In the genomic region with DNA sequence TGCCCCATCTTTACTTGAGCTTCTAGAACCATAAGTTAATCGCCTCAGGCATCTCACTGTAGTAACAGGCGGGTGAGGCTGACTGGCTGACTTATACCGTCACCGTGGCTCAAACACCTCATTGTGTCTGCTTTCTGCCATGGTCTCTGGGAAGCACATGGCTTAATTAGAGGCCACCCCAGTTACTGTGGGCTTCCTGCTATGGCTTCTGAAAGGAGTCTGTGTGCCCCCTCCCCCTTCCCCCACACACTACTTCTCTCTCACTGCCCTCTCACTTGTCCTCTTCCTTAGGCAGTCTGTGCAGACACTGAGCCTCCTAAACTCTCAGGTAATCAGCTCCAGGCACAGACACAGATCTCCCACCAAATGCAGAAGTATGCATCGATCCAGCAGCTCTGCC, we compare ENCODE assay signal across 9 mouse cellular contexts. TPM values are rescaled to one million over a fixed set of nuclear protein-coding genes. Genes with fewer than 3 reads are reported as not detected.
A peak's percentile ranks its signal among the peaks of the same experiment; 100 is the strongest.
DNase-seq lines count a peak whose midpoint lies in the region; ATAC-seq lines count a peak whose summit lies in the region.
"Had no signal": no experiment of that assay in that cellular context is flagged by ENCODE, and none has a peak within 500 bp of the region (broad histone marks: within the 10 kb centered on the region; RNA-seq: fewer than 3 reads in every experiment).

No protein-coding gene starts in this region.

- DNase-seq in liver, embryonic 11.5 days (ENCODE audit: low spot score) = no peak
- no peak for DNase-seq in liver
- peak; percentile 61 for DNase-seq in neural tube, embryonic 11.5 days (ENCODE audit: low spot score)
- DNase-seq in right cerebral cortex, adult 2 months (ENCODE audit: low spot score in 2 of 2) = no peak
- DNase-seq in natural killer cell, adult 2 months (ENCODE audit: low spot score in 2 of 2) = no peak
- DNase-seq in urinary bladder, postnatal 10 days (ENCODE audit: low spot score) = no peak
- DNase-seq: cerebellum, adult 9-10 months had no signal

- peaks cover 48% of the 10 kb centered on the region for H3K4me1 ChIP-seq in liver, embryonic 11.5 days (replicated peaks; ENCODE audit: control insufficient read depth, insufficient read depth, low read length)
- peaks cover 85% of the 10 kb centered on the region for H3K4me1 ChIP-seq in embryonic facial prominence, embryonic 13.5 days
- H3K4me1 ChIP-seq in hindbrain, embryonic 13.5 days (replicated peaks) = peaks cover 60% of the 10 kb centered on the region
- H3K4me1 ChIP-seq in neural tube, embryonic 11.5 days (ENCODE audit: control insufficient read depth, insufficient read depth, low read length) = peaks cover 60% of the 10 kb centered on the region

- H3K4me2 ChIP-seq in liver, embryonic 11.5 days = no peak overlapping the region
- peak overlapping the region; percentile 36; the same call in 1 of the 2 replicates for H3K4me2 ChIP-seq in embryonic facial prominence, embryonic 13.5 days
- no peak overlapping the region for H3K4me2 ChIP-seq in hindbrain, embryonic 13.5 days
- H3K4me2 ChIP-seq in neural tube, embryonic 11.5 days (ENCODE audit: low read depth) = no peak overlapping the region

- H3K4me3 ChIP-seq in liver, embryonic 11.5 days (ENCODE audit: low read depth, low read length) = no peak overlapping the region
- no peak overlapping the region for H3K4me3 ChIP-seq in embryonic facial prominence, embryonic 13.5 days
- no peak overlapping the region for H3K4me3 ChIP-seq in hindbrain, embryonic 13.5 days
- no peak overlapping the region for H3K4me3 ChIP-seq in neural tube, embryonic 11.5 days (ENCODE audit: low read depth, low read length)

- no peaks in the 10 kb centered on the region for H3K9me3 ChIP-seq in liver, embryonic 11.5 days (ENCODE audit: control insufficient read depth, low read length)
- H3K9me3 ChIP-seq in embryonic facial prominence, embryonic 13.5 days = no peaks in the 10 kb centered on the region
- no peaks in the 10 kb centered on the region for H3K9me3 ChIP-seq in hindbrain, embryonic 13.5 days
- no peaks in the 10 kb centered on the region for H3K9me3 ChIP-seq in neural tube, embryonic 11.5 days (ENCODE audit: control insufficient read depth, low read length)

- 0 out of 2 replicates have a peak overlapping the region, but pooled peaks have one; percentile 0 for H3K27ac ChIP-seq in liver, embryonic 11.5 days (ENCODE audit: low read depth, low read length)
- peak overlapping the region; percentile 95 for H3K27ac ChIP-seq in embryonic facial prominence, embryonic 13.5 days
- peak overlapping the region; percentile 35; the same call in 1 of the 2 replicates for H3K27ac ChIP-seq in hindbrain, embryonic 13.5 days
- peak overlapping the region; percentile 76 for H3K27ac ChIP-seq in neural tube, embryonic 11.5 days (ENCODE audit: low read depth, low read length)

- no peak for ATAC-seq in liver, embryonic 11.5 days (replicated peaks; ENCODE audit: low FRiP score)
- ATAC-seq in embryonic facial prominence, embryonic 13.5 days (ENCODE audit: insufficient number of reproducible peaks, insufficient read depth, low FRiP score, low TSS enrichment, low read depth) = peak; percentile 71
- ATAC-seq in hindbrain, embryonic 13.5 days (ENCODE audit: low FRiP score) = 0 out of 2 replicates have a peak, but pooled peaks have one; percentile 26
- peak; percentile 40 for ATAC-seq in neural tube, embryonic 11.5 days (ENCODE audit: insufficient read depth, low FRiP score, low TSS enrichment)

- H3K9ac ChIP-seq in liver, embryonic 11.5 days (ENCODE audit: low read depth, low read length) = no peak overlapping the region
- H3K9ac ChIP-seq in embryonic facial prominence, embryonic 13.5 days = peak overlapping the region; percentile 49; the same call in 1 of the 2 replicates
- H3K9ac ChIP-seq in hindbrain, embryonic 13.5 days = no peak overlapping the region
- no peak overlapping the region for H3K9ac ChIP-seq in neural tube, embryonic 11.5 days (ENCODE audit: low read length)

- H3K36me3 ChIP-seq in liver, embryonic 11.5 days (ENCODE audit: control insufficient read depth, insufficient read depth, low read length) = no peaks in the 10 kb centered on the region
- H3K36me3 ChIP-seq in embryonic facial prominence, embryonic 13.5 days = no peaks in the 10 kb centered on the region
- H3K36me3 ChIP-seq in hindbrain, embryonic 13.5 days = no peaks in the 10 kb centered on the region
- H3K36me3 ChIP-seq in neural tube, embryonic 11.5 days (ENCODE audit: control insufficient read depth, insufficient read depth, low read length) = no peaks in the 10 kb centered on the region

- peaks cover 4% of the 10 kb centered on the region; the same call in 1 of the 2 replicates for H3K27me3 ChIP-seq in liver, embryonic 11.5 days (replicated peaks; ENCODE audit: control insufficient read depth, insufficient read depth, low read length)
- H3K27me3 ChIP-seq in embryonic facial prominence, embryonic 13.5 days = no peaks in the 10 kb centered on the region
- no peaks in the 10 kb centered on the region for H3K27me3 ChIP-seq in hindbrain, embryonic 13.5 days
- H3K27me3 ChIP-seq in neural tube, embryonic 11.5 days (ENCODE audit: control insufficient read depth, insufficient read depth, low read length) = no peaks in the 10 kb centered on the region

- WGBS in liver, embryonic 11.5 days = 39% methylated on average over 5 of the region's 5 CpGs
- 13% methylated on average over 5 of the region's 5 CpGs for WGBS in embryonic facial prominence, embryonic 13.5 days
- WGBS in hindbrain, embryonic 13.5 days = 29% methylated on average over 5 of the region's 5 CpGs
- WGBS in neural tube, embryonic 11.5 days = 17% methylated on average over 5 of the region's 5 CpGs

RNA-seq across cellular contexts. Expression of a gene that starts 19.5 kb away (rescaled TPM):
- 122 and 151 TPM in 2 replicates for polyA plus RNA-seq in liver, embryonic 11.5 days (2014; fragmentation: Nextera tagmentation; extraction: Ambion mirVana)
- polyA plus RNA-seq in embryonic facial prominence, embryonic 13.5 days (2015; fragmentation: Nextera tagmentation; extraction: Ambion mirVana) = 53.7 and 59.4 TPM in 2 replicates
- 15.4 and 15.5 TPM in 2 replicates for polyA plus RNA-seq in hindbrain, embryonic 13.5 days (2015; fragmentation: Nextera tagmentation; extraction: Ambion mirVana)
- 71.6 and 76.6 TPM in 2 replicates for polyA plus RNA-seq in neural tube, embryonic 11.5 days (2014; fragmentation: Nextera tagmentation; extraction: Ambion mirVana)

Comparison
In these comparisons a context has a peak if more than half of its experiments do, and no peak if none do; other contexts are left out.
1. H3K27ac ChIP-seq: peak in every context shown above with its lines; median percentile 95 in embryonic facial prominence, embryonic 13.5 days; 76 in neural tube, embryonic 11.5 days; 35 in hindbrain, embryonic 13.5 days; 0 in liver, embryonic 11.5 days.